Mouse (Mus musculus) left cerebral cortex, adult 9 months (tissue): ENCODE measurements around the gene Rnaset2b.
A peak's percentile ranks its signal among the peaks of the same experiment; 100 is the strongest.
"Not testable (repeated sequence)": the region's sequence is repeated elsewhere in the genome, so short reads cannot be mapped to it uniquely, and the experiment has no call there.

Experiments
- DNase-seq, 2 experiments: peaks; one replicate each; pipeline ENCODE4 v3.0.0; 2022; ENCODE audit warnings: low spot score in 2 of 2

Gene Rnaset2b

DNA sequence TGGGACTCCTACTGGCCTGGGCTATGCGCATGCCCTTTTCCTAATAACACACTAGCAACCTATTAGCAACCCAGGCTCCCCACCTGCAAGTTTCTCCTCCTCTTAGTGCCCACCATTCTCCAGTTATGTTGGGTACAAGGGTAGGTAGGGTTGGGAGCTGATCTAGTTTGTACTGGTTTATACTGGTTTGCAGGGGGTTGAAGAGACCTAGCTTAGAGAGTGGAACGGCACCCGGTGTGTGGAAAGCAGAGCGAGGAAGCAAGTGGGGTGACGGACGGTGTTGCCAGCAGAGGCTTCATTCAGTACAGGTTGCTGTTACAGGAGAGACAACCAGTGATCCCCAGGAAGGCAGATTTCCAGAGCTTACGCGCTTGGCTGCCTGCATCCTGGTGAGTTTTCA is at the start of gene Rnaset2b:
Gene Rnaset2b (plus strand): TSS at position 301 of the 400 bp plus-strand sequence.
- not testable (repeated sequence) for DNase-seq

DNA sequence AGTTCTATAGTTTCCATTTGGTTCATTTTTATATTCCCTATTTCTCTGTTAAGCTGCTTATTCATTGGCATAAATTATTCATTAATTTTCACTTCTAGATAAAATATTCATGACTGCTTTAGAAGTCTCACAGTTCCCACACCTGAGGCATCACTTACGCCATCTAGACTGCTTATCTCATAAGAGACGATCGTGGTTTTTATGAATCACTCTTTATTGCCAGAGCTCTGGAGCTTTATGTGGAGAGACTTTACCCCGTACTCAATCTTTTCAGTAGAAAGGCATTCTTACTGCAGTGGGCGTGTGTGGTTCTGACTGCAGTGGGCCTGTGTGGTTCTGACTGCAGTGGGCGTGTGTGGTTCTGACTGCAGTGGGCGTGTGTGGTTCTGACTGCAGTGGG is 38.8 kb upstream of the Rnaset2b start:
- DNase-seq = not testable (repeated sequence)

GRCm38 (mm10) chr17:6942560-6942959 is 27.9 kb upstream of the Rnaset2b start:
- not testable (repeated sequence) for DNase-seq

- DNase-seq = not testable (repeated sequence)
These were observed 22.8 kb upstream of the Rnaset2b start for GRCm38 (mm10) chr17:6947637-6947983.

DNA sequence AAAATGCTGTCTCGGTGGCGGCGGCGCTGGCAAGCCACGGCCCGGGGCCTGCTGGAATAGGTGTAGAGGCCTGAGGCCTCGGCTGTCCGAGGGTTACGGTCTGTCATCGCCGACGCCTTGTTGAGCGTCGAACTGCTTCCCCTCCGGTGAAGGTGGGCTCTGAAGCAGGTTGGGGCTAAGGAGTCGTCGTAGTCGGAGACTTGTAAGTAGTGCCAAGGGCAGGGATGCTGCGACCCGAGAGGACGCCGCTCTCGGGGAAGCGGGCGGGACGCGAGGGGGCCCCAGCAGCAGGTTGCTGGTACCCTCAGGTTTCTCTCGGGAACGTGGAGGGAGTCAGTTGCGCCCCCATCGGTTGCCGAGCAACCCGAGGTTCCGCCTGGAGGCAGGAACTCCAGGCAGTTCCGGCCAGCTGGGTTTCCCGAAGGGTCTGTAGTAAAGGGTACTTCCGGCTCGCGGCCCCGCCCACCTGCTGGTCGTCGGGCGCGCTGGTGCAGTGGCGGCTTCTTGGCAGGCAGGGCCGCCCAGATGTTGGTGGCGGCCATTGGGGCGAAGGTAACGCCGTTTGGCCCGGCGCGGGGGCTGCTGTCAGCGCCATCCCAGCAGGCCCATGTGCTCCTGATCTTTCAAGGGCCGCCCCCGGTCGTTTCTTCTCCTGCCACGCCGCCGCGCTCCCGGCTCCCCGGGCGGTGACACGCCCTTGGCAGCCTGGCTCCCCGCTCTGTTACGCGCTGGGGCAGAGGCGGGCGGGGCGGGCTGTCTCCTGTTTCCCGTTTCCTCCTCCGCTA is 22.3 kb upstream of the Rnaset2b start, which contains the start of gene Rsph3b:
Gene Rsph3b (minus strand): TSS at position 699 of the 785 bp plus-strand sequence.
- DNase-seq = peak; percentile 53 to 75

DNA sequence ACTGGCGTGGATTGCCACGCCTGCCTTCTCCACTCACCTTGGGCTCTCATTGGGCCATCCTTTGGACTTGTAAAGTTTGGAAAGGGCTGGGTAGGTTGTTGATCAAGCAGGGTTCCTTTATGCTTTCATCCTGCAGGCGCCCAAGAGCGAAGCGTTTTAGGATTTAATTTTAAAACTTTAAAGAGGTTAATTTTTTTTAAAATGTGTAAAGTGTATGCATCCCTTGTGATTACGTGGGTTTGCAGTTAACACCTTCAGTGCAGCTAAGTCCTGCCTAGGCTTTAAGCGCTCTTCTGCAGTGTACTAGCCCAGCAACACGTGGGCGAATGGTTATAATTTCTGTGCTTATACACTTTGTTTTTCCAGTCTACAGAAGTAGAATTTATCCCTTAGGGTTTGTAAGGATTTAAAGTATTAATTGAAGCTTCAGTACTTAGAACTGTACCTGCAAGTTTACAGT is 21.6 kb upstream of the Rnaset2b start:
- DNase-seq = not testable (repeated sequence)

DNA sequence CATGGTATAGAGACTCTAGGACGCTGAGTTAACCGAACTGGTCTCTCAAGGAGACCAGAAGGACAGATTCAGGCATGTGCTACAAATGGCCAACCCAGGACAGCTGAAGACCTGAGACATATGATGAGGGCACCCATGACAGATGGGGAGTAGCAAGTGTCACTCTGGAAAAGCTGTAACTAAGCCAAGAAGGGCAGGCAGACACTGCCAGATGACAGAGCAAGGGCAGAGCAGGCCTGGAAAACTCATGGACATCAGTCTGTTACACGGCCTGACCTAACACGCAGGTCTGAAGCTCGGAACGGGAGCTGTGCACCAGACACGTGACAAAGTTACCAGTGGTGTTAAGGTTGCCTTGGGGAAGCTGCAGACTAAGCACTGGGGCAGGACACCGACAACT is 11.6 kb upstream of the Rnaset2b start:
- DNase-seq = not testable (repeated sequence)

GRCm38 (mm10) chr17:6959543-6960259 is 10.7 kb upstream of the Rnaset2b start:
- not testable (repeated sequence) for DNase-seq

DNA sequence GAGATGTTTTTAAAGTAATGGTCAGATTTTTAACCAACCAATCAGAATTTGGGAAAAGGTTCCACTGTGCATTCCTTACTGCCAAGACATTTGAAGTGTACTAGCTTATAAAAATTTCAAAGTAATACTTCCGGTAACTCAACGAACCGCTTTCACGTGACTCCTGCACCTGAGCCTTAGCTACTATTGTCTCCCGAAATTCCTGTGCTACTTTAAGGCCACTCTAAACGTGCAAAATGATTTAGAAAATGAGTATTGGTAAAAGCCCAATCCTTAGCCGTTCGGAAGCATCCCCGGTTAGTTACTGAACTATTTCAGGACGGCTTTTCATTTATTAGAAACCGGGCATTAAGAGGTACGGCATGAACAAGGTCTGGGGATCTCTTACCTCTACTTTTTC is 10.1 kb upstream of the Rnaset2b start:
- DNase-seq = not testable (repeated sequence)

DNA sequence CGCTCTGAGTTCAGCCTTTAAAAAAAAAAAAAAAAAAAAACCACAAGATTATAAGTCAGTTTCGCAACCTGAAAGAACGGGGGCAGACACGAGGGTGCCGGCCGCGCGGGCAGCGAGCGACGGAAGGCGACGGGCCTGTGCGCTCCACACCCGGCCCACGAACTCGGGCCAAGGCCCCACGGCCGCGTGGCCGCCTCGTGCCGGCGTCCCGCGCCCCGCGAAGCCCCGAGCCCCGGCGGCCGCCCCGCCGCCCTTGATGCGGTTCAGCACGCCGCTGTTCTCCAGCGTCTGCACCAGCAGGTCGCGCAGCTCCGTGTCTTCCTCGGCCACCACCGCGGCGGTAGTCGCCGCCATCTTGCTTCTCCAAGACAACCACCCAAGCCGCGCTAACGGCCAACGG is 9.7 kb upstream of the Rnaset2b start, which contains the start of gene Tagap1:
Gene Tagap1 (minus strand): TSS at position 381 of the 400 bp plus-strand sequence.
- DNase-seq = not testable (repeated sequence)

GRCm38 (mm10) chr17:6961181-6962000 is 9.0 kb upstream of the Rnaset2b start:
- DNase-seq = peak in 1 of 2 experiments; percentile 53

- DNase-seq = not testable (repeated sequence)
These were observed 8.1 kb upstream of the Rnaset2b start for GRCm38 (mm10) chr17:6962339-6962738.

GRCm38 (mm10) chr17:6962936-6963335 is 7.5 kb upstream of the Rnaset2b start:
- not testable (repeated sequence) for DNase-seq

DNA sequence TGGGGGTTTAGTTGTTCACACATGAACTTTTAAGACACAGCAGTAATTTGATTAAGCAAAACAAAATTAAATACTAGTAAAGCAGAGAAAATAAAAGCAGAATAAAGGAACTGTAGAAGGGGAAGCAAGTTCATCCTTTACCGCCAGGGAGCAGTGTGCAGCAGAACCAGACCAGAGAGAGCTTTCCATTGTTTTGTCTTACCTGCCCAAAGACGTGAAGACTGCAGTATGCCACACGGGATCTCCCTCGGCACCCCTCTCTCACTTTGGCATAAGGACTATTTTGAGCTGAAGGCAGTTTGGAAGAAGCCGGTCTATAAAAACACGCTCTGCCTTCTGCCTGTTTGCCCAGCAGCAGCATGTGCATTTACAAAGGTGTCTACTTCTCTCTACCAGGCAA is 5.1 kb upstream of the Rnaset2b start:
- not testable (repeated sequence) for DNase-seq

DNA sequence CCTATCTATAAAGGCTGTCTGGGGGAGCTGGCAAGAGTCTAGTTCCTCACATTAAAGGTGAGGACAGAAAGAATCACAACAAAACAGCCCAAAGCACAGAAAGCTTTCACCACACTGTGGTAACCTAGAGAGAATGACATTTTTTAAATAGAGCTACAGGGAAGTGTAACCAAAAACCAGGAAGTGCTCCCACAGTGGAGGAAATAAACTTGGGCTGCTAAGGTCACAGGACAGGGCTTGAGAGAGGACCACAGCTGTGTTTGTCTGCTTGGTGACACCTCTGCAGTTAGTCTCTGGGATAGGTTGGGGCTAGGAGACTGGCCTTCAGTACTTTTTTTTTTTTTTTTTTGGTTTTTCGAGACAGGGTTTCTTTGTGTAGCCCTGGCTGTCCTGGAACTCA is 2.8 kb upstream of the Rnaset2b start:
- DNase-seq = not testable (repeated sequence)

- not testable (repeated sequence) for DNase-seq
These were observed 804 bp downstream of the Rnaset2b start for GRCm38 (mm10) chr17:6971238-6971637.

GRCm38 (mm10) chr17:6972836-6973396 is 2.5 kb downstream of the Rnaset2b start:
- not testable (repeated sequence) for DNase-seq

GRCm38 (mm10) chr17:6974985-6975384 is 4.6 kb downstream of the Rnaset2b start:
- DNase-seq = not testable (repeated sequence)

GRCm38 (mm10) chr17:6978287-6979248 is 8.1 kb downstream of the Rnaset2b start, which contains the start of gene Gm49721:
TSS of gene Gm49721 (plus strand) at chr17:6978904.
- DNase-seq = peak; percentile 70

DNA sequence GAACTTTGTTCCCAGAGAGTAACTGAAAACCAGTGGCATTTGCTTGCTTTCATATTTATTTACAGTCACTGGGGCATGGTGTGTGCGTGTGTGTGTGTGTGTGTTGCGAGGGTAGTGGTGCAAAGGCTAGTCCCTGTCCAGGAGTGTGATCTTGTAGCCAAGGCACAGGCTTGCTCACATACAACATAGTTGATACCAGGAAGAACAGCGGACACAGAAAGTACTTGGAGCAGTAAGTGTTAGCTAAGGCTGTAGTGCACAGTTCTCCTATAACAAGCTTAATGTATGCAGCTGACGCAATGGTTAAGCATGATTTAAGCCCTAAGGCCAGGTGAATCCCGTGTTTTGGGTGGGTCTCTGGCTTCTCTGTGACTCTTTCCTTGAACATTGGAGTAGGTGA is 8.9 kb downstream of the Rnaset2b start:
- DNase-seq = not testable (repeated sequence)
